Mouse (Mus musculus) neural tube, embryonic 11.5 days (tissue): Measurements from ENCODE around the gene Tmem161b. TPM values are rescaled to one million over a fixed set of nuclear protein-coding genes. Genes with fewer than 3 reads are reported as not detected.

Experiments
- ATAC-seq: fragments of 200-750 bp; cut with Nextera tagmentation; 2 replicates; pipeline ENCODE4 v1.8.0; 2017; ENCODE audit warnings: moderate number of reproducible peaks, mild to moderate bottlenecking, moderate TSS enrichment, moderate library complexity; ENCODE audit not compliant: insufficient read depth, low FRiP score, low TSS enrichment
- DNase-seq: peaks from one replicate; pipeline ENCODE4 v3.0.0-alpha.2; 2015; ENCODE audit warnings: low spot score
- H3K27ac ChIP-seq: fragments of 300-500 bp; sonication (generic); 2 replicates; pipeline ENCODE4 v1.5.1; 2014; ENCODE audit warnings: low read depth, mild to moderate bottlenecking, low read length
- H3K27me3 ChIP-seq: fragments of 300-500 bp; sonication (generic); 2 replicates; pipeline ENCODE4 v1.6.1; 2014; ENCODE audit warnings: mild to moderate bottlenecking, low read length, mixed read lengths; ENCODE audit not compliant: control insufficient read depth, insufficient read depth
- H3K36me3 ChIP-seq: fragments of 300-500 bp; sonication (generic); 2 replicates; pipeline ENCODE4 v1.6.1; 2014; ENCODE audit warnings: mild to moderate bottlenecking, low read length, moderate library complexity, mixed read lengths; ENCODE audit not compliant: control insufficient read depth, insufficient read depth
- H3K4me1 ChIP-seq: fragments of 300-500 bp; sonication (generic); 2 replicates; pipeline ENCODE4 v1.6.1; 2014; ENCODE audit warnings: low read length, mixed read lengths; ENCODE audit not compliant: control insufficient read depth, insufficient read depth
- H3K4me2 ChIP-seq: fragments of 300-500 bp; sonication (generic); 2 replicates; pipeline ENCODE4 v1.6.1; 2014; ENCODE audit warnings: low read depth, mild to moderate bottlenecking, moderate library complexity
- H3K4me3 ChIP-seq: fragments of 300-500 bp; sonication (generic); 2 replicates; pipeline ENCODE4 v1.5.1; 2014; ENCODE audit warnings: low read depth, low read length
- H3K9ac ChIP-seq: fragments of 300-500 bp; sonication (generic); 2 replicates; pipeline ENCODE4 v1.6.1; 2014; ENCODE audit warnings: mild to moderate bottlenecking, low read length
- H3K9me3 ChIP-seq: fragments of 300-500 bp; sonication (generic); 2 replicates; pipeline ENCODE4 v1.6.1; 2016; ENCODE audit warnings: low read length; ENCODE audit not compliant: control insufficient read depth
- WGBS: fragments of 180-500 bp; shearing (Covaris S2); extraction: QIAGEN DNeasy Blood & Tissue Kit; methylation state at CpG from one replicate; pipeline ENCODE4 v1.1.7; 2014; 5-methylcytosine and 5-hydroxymethylcytosine counted together
- microRNA-seq: library from miRNA; unstranded; fragments of <30 nt; microRNA quantifications from one replicate; pipeline ENCODE4, GENCODE M21; 2016
- polyA plus RNA-seq: library from polyadenylated mRNA; unstranded; fragments of >200 nt; fragmentation: Nextera tagmentation; extraction: Ambion mirVana; gene quantifications from 2 replicates; pipeline ENCODE4 v1.2.1, GENCODE M21; 2014

Tmem161b gene
- polyA plus RNA-seq, 1 experiment from 2014 or later: 21.6 TPM

- ATAC-seq (no peak), DNase-seq (peak; percentile 21)
- Histone ChIP-seq H3K9me3 (no peaks in the 10 kb centered on the region), H3K27me3 (peaks cover 13% of the 10 kb centered on the region), H3K36me3 (no peaks in the 10 kb centered on the region), H3K4me2 (no peak overlapping the region), H3K4me3 (no peak overlapping the region), H3K4me1 (peaks cover 16% of the 10 kb centered on the region; the same call in 1 of the 2 replicates), H3K27ac (no peak overlapping the region; the same call in 1 of the 2 replicates), H3K9ac (peak overlapping the region; percentile 8; the same call in 1 of the 2 replicates)
- 10% methylated on average over 5 of the region's 5 CpGs for WGBS
Measured at GRCm38 (mm10) chr13:84343272-84343671, 121.2 kb downstream of the Tmem161b start.

- peaks cover 13% of the 10 kb centered on the region for H3K27me3 ChIP-seq
- H3K4me2 ChIP-seq: peak overlapping the region; percentile 15; the same call in 1 of the 2 replicates
- no peak overlapping the region; the same call in none of the 2 replicates for H3K27ac ChIP-seq
- peak overlapping the region; percentile 47 for H3K9ac ChIP-seq
- no peak overlapping the region for H3K4me3 ChIP-seq
- no peaks in the 10 kb centered on the region for H3K9me3 ChIP-seq
- peaks cover 16% of the 10 kb centered on the region; the same call in 1 of the 2 replicates for H3K4me1 ChIP-seq
- WGBS: 5% methylated on average over 13 of the region's 13 CpGs
- ATAC-seq (no peak), DNase-seq (no peak)
- no peaks in the 10 kb centered on the region for H3K36me3 ChIP-seq
Measured at GRCm38 (mm10) chr13:84343691-84344495, 121.8 kb downstream of the Tmem161b start.

GRCm38 (mm10) chr13:84344711-84345110 is 122.6 kb downstream of the Tmem161b start:
- Histone ChIP-seq H3K9me3 (no peaks in the 10 kb centered on the region), H3K27me3 (peaks cover 13% of the 10 kb centered on the region), H3K4me2 (peak overlapping the region; percentile 60), H3K4me1 (peaks cover 16% of the 10 kb centered on the region; the same call in 1 of the 2 replicates), H3K36me3 (no peaks in the 10 kb centered on the region), H3K4me3 (0 out of 2 replicates have a peak overlapping the region, but pooled peaks have one; percentile 14), H3K9ac (peak overlapping the region; percentile 71), H3K27ac (peak overlapping the region; percentile 95)
- ATAC-seq (no peak), DNase-seq (peak; percentile 23)
- WGBS: 8% methylated on average over 7 of the region's 7 CpGs

GRCm38 (mm10) chr13:84345114-84345513 is 123.0 kb downstream of the Tmem161b start:
- peaks cover 16% of the 10 kb centered on the region; the same call in 1 of the 2 replicates for H3K4me1 ChIP-seq
- peak overlapping the region; percentile 95 for H3K27ac ChIP-seq
- peak; percentile 57 for DNase-seq
- peak overlapping the region; percentile 14; the same call in 1 of the 2 replicates for H3K4me3 ChIP-seq
- WGBS: 2% methylated on average over 8 of the region's 8 CpGs
- no peaks in the 10 kb centered on the region for H3K36me3 ChIP-seq
- peaks cover 13% of the 10 kb centered on the region for H3K27me3 ChIP-seq
- peak overlapping the region; percentile 60 for H3K4me2 ChIP-seq
- no peaks in the 10 kb centered on the region for H3K9me3 ChIP-seq
- peak overlapping the region; percentile 71 for H3K9ac ChIP-seq
- no peak for ATAC-seq

Small RNA genes within 50 kb of the gene (microRNA-seq; reads per million reads assigned to microRNA genes)
- gene Gm24331: not detected
